Mouse (Mus musculus): ENCODE measurements at regions not wholly inside any gene's neighbourhood (a gene's known extent, or its start where the extent isn't known, plus 50 kb on each side); places are given as distances from the start of the nearest gene placed in this dataset.

- Histone ChIP-seq H3K9ac (ENCODE audit: low read length) (no peak overlapping the region), H3K27me3 (ENCODE audit: control insufficient read depth, insufficient read depth, low read length) (no peaks in the 10 kb centered on the region), H3K9me3 (replicated peaks; ENCODE audit: control insufficient read depth, low read length) (no peaks in the 10 kb centered on the region), H3K4me1 (ENCODE audit: control insufficient read depth, insufficient read depth, low read length) (no peaks in the 10 kb centered on the region), H3K4me3 (replicated peaks; ENCODE audit: low read length) (no peak overlapping the region), H3K27ac (ENCODE audit: low read length) (no peak overlapping the region), H3K4me2 (ENCODE audit: low read depth, low read length) (no peak overlapping the region), H3K36me3 (ENCODE audit: control insufficient read depth, insufficient read depth, low read length) (no peaks in the 10 kb centered on the region)
- ATAC-seq (ENCODE audit: insufficient read depth, low FRiP score), result no peak
- 71% methylated on average over 3 of the region's 3 CpGs for WGBS
Measured at GRCm38 (mm10) chr11:7010858-7011257, 52.4 kb upstream of the Adcy1 start.

GRCm38 (mm10) chr11:6999329-6999728 is 64.0 kb upstream of the Adcy1 start:
- Histone ChIP-seq H3K4me3 (replicated peaks; ENCODE audit: low read length) (no peak overlapping the region), H3K9me3 (replicated peaks; ENCODE audit: control insufficient read depth, low read length) (no peaks in the 10 kb centered on the region), H3K36me3 (ENCODE audit: control insufficient read depth, insufficient read depth, low read length) (no peaks in the 10 kb centered on the region), H3K4me2 (ENCODE audit: low read depth, low read length) (no peak overlapping the region), H3K9ac (ENCODE audit: low read length) (no peak overlapping the region), H3K27ac (ENCODE audit: low read length) (no peak overlapping the region), H3K4me1 (ENCODE audit: control insufficient read depth, insufficient read depth, low read length) (no peaks in the 10 kb centered on the region), H3K27me3 (ENCODE audit: control insufficient read depth, insufficient read depth, low read length) (no peaks in the 10 kb centered on the region)
- ATAC-seq (ENCODE audit: insufficient read depth, low FRiP score), result no peak

GRCm38 (mm10) chr11:6998810-6999209 is 64.5 kb upstream of the Adcy1 start:
- Histone ChIP-seq H3K27ac (ENCODE audit: low read length) (no peak overlapping the region), H3K36me3 (ENCODE audit: control insufficient read depth, insufficient read depth, low read length) (no peaks in the 10 kb centered on the region), H3K9me3 (replicated peaks; ENCODE audit: control insufficient read depth, low read length) (no peaks in the 10 kb centered on the region), H3K4me2 (ENCODE audit: low read depth, low read length) (no peak overlapping the region), H3K27me3 (ENCODE audit: control insufficient read depth, insufficient read depth, low read length) (no peaks in the 10 kb centered on the region), H3K4me3 (replicated peaks; ENCODE audit: low read length) (no peak overlapping the region), H3K9ac (ENCODE audit: low read length) (no peak overlapping the region), H3K4me1 (ENCODE audit: control insufficient read depth, insufficient read depth, low read length) (no peaks in the 10 kb centered on the region)
- 71% methylated on average over 1 of the region's 1 CpGs for WGBS
- ATAC-seq (ENCODE audit: insufficient read depth, low FRiP score), result no peak

- H3K36me3 ChIP-seq (ENCODE audit: control insufficient read depth, insufficient read depth, low read length), result no peaks in the 10 kb centered on the region
- H3K9me3 ChIP-seq (replicated peaks; ENCODE audit: control insufficient read depth, low read length), result no peaks in the 10 kb centered on the region
- ATAC-seq (ENCODE audit: insufficient read depth, low FRiP score), result peak; percentile 44; the same call in 1 of the 2 replicates
- WGBS, result 47% methylated on average over 6 of the region's 6 CpGs
- H3K4me2 ChIP-seq (ENCODE audit: low read depth, low read length), result no peak overlapping the region
- no peak overlapping the region for H3K9ac ChIP-seq (ENCODE audit: low read length)
- no peaks in the 10 kb centered on the region for H3K27me3 ChIP-seq (ENCODE audit: control insufficient read depth, insufficient read depth, low read length)
- H3K4me3 ChIP-seq (replicated peaks; ENCODE audit: low read length), result no peak overlapping the region
- H3K27ac ChIP-seq (ENCODE audit: low read length), result no peak overlapping the region
- no peaks in the 10 kb centered on the region for H3K4me1 ChIP-seq (ENCODE audit: control insufficient read depth, insufficient read depth, low read length)
Measured at GRCm38 (mm10) chr11:6997508-6997907, 65.8 kb upstream of the Adcy1 start.

GRCm38 (mm10) chr11:6993731-6994130 is 69.6 kb upstream of the Adcy1 start:
- H3K27ac ChIP-seq (ENCODE audit: low read length), result no peak overlapping the region
- H3K4me1 ChIP-seq (ENCODE audit: control insufficient read depth, insufficient read depth, low read length), result no peaks in the 10 kb centered on the region
- no peaks in the 10 kb centered on the region for H3K27me3 ChIP-seq (ENCODE audit: control insufficient read depth, insufficient read depth, low read length)
- H3K4me3 ChIP-seq (replicated peaks; ENCODE audit: low read length), result no peak overlapping the region
- H3K36me3 ChIP-seq (ENCODE audit: control insufficient read depth, insufficient read depth, low read length), result no peaks in the 10 kb centered on the region
- ATAC-seq (ENCODE audit: insufficient read depth, low FRiP score), result no peak
- H3K4me2 ChIP-seq (ENCODE audit: low read depth, low read length), result no peak overlapping the region
- H3K9ac ChIP-seq (ENCODE audit: low read length), result no peak overlapping the region
- 91% methylated on average over 2 of the region's 2 CpGs for WGBS
- H3K9me3 ChIP-seq (replicated peaks; ENCODE audit: control insufficient read depth, low read length), result no peaks in the 10 kb centered on the region

GRCm38 (mm10) chr11:6991626-6992025 is 71.7 kb upstream of the Adcy1 start:
- H3K36me3 ChIP-seq (ENCODE audit: control insufficient read depth, insufficient read depth, low read length), result no peaks in the 10 kb centered on the region
- 81% methylated on average over 5 of the region's 5 CpGs for WGBS
- no peaks in the 10 kb centered on the region for H3K9me3 ChIP-seq (replicated peaks; ENCODE audit: control insufficient read depth, low read length)
- no peak overlapping the region for H3K4me3 ChIP-seq (replicated peaks; ENCODE audit: low read length)
- H3K4me1 ChIP-seq (ENCODE audit: control insufficient read depth, insufficient read depth, low read length), result no peaks in the 10 kb centered on the region
- H3K27ac ChIP-seq (ENCODE audit: low read length), result no peak overlapping the region
- H3K9ac ChIP-seq (ENCODE audit: low read length), result no peak overlapping the region
- no peak overlapping the region for H3K4me2 ChIP-seq (ENCODE audit: low read depth, low read length)
- no peaks in the 10 kb centered on the region for H3K27me3 ChIP-seq (ENCODE audit: control insufficient read depth, insufficient read depth, low read length)
- ATAC-seq (ENCODE audit: insufficient read depth, low FRiP score), result no peak

GRCm38 (mm10) chr11:6990711-6991110 is 72.6 kb upstream of the Adcy1 start:
- H3K4me3 ChIP-seq (replicated peaks; ENCODE audit: low read length), result no peak overlapping the region
- no peaks in the 10 kb centered on the region for H3K36me3 ChIP-seq (ENCODE audit: control insufficient read depth, insufficient read depth, low read length)
- no peak for ATAC-seq (ENCODE audit: insufficient read depth, low FRiP score)
- no peak overlapping the region for H3K4me2 ChIP-seq (ENCODE audit: low read depth, low read length)
- H3K9ac ChIP-seq (ENCODE audit: low read length), result no peak overlapping the region
- H3K9me3 ChIP-seq (replicated peaks; ENCODE audit: control insufficient read depth, low read length), result no peaks in the 10 kb centered on the region
- H3K4me1 ChIP-seq (ENCODE audit: control insufficient read depth, insufficient read depth, low read length), result no peaks in the 10 kb centered on the region
- H3K27me3 ChIP-seq (ENCODE audit: control insufficient read depth, insufficient read depth, low read length), result no peaks in the 10 kb centered on the region
- no peak overlapping the region for H3K27ac ChIP-seq (ENCODE audit: low read length)
- WGBS, result 23% methylated on average over 3 of the region's 3 CpGs

- Histone ChIP-seq H3K36me3 (ENCODE audit: control insufficient read depth, insufficient read depth, low read length) (no peaks in the 10 kb centered on the region), H3K27me3 (ENCODE audit: control insufficient read depth, insufficient read depth, low read length) (no peaks in the 10 kb centered on the region), H3K4me2 (ENCODE audit: low read depth, low read length) (no peak overlapping the region), H3K4me3 (replicated peaks; ENCODE audit: low read length) (no peak overlapping the region), H3K9ac (ENCODE audit: low read length) (no peak overlapping the region), H3K27ac (ENCODE audit: low read length) (no peak overlapping the region), H3K9me3 (replicated peaks; ENCODE audit: control insufficient read depth, low read length) (no peaks in the 10 kb centered on the region), H3K4me1 (ENCODE audit: control insufficient read depth, insufficient read depth, low read length) (no peaks in the 10 kb centered on the region)
- ATAC-seq (ENCODE audit: insufficient read depth, low FRiP score), result no peak
- WGBS, result 54% methylated on average over 8 of the region's 8 CpGs
Measured at GRCm38 (mm10) chr11:6988884-6989824, 74.1 kb upstream of the Adcy1 start.

GRCm38 (mm10) chr11:6987995-6988394 is 75.3 kb upstream of the Adcy1 start:
- H3K4me1 ChIP-seq (ENCODE audit: control insufficient read depth, insufficient read depth, low read length), result no peaks in the 10 kb centered on the region
- H3K27me3 ChIP-seq (ENCODE audit: control insufficient read depth, insufficient read depth, low read length), result no peaks in the 10 kb centered on the region
- 49% methylated on average over 2 of the region's 2 CpGs for WGBS
- ATAC-seq (ENCODE audit: insufficient read depth, low FRiP score), result no peak
- no peak overlapping the region for H3K4me3 ChIP-seq (replicated peaks; ENCODE audit: low read length)
- no peak overlapping the region for H3K9ac ChIP-seq (ENCODE audit: low read length)
- H3K9me3 ChIP-seq (replicated peaks; ENCODE audit: control insufficient read depth, low read length), result no peaks in the 10 kb centered on the region
- no peak overlapping the region for H3K4me2 ChIP-seq (ENCODE audit: low read depth, low read length)
- no peak overlapping the region for H3K27ac ChIP-seq (ENCODE audit: low read length)
- H3K36me3 ChIP-seq (ENCODE audit: control insufficient read depth, insufficient read depth, low read length), result no peaks in the 10 kb centered on the region

Measured in stomach, embryonic 16.5 days (tissue).